Mouse (Mus musculus) kidney, embryonic 16.5 days (tissue): Measurements from ENCODE around the gene Mansc1. TPM values are rescaled to one million over a fixed set of nuclear protein-coding genes. Genes with fewer than 3 reads are reported as not detected.

ENCODE experiments used
- ATAC-seq: fragments of 200-750 bp; cut with Nextera tagmentation; 2 replicates; pipeline ENCODE4 v1.8.0; 2017; ENCODE audit warnings: moderate TSS enrichment; ENCODE audit not compliant: low FRiP score, low TSS enrichment
- H3K27ac ChIP-seq: fragments of 300-500 bp; sonication (generic); 2 replicates; pipeline ENCODE4 v1.5.1; 2014; ENCODE audit warnings: low read length
- H3K27me3 ChIP-seq: fragments of 300-500 bp; sonication (generic); 2 replicates; pipeline ENCODE4 v1.6.1; 2014; ENCODE audit warnings: low read length, control low read depth, mixed read lengths; ENCODE audit not compliant: insufficient read depth
- H3K36me3 ChIP-seq: fragments of 300-500 bp; sonication (generic); 2 replicates; pipeline ENCODE4 v1.6.1; 2014; ENCODE audit warnings: low read length, control low read depth, mixed read lengths; ENCODE audit not compliant: insufficient read depth
- H3K4me1 ChIP-seq: fragments of 300-500 bp; sonication (generic); 2 replicates; pipeline ENCODE4 v1.6.1; 2014; ENCODE audit warnings: low read length, control low read depth, mixed read lengths; ENCODE audit not compliant: insufficient read depth
- H3K4me2 ChIP-seq: fragments of 300-500 bp; sonication (generic); replicated peaks from 2 replicates; pipeline ENCODE4 v1.6.1; 2014; ENCODE audit warnings: low read depth, low read length
- H3K4me3 ChIP-seq: fragments of 300-500 bp; sonication (generic); 2 replicates; pipeline ENCODE4 v1.5.1; 2014; ENCODE audit warnings: mild to moderate bottlenecking, low read length
- H3K9ac ChIP-seq: fragments of 300-500 bp; sonication (generic); replicated peaks from 2 replicates; pipeline ENCODE4 v1.6.1; 2014; ENCODE audit warnings: low read length
- H3K9me3 ChIP-seq: fragments of 300-500 bp; sonication (generic); 2 replicates; pipeline ENCODE4 v1.6.1; 2016; ENCODE audit warnings: low read length, control low read depth
- WGBS: fragments of 180-500 bp; shearing (Covaris S2); extraction: QIAGEN DNeasy Blood & Tissue Kit; methylation state at CpG from one replicate; pipeline ENCODE4 v1.1.7; 2014; 5-methylcytosine and 5-hydroxymethylcytosine counted together
- polyA plus RNA-seq: library from polyadenylated mRNA; unstranded; fragments of >200 nt; fragmentation: Nextera tagmentation; extraction: Ambion mirVana; gene quantifications from 2 replicates; pipeline ENCODE4 v1.2.1, GENCODE M21; 2015

Mansc1 gene
- polyA plus RNA-seq, 1 experiment from 2014 or later, result 5.7 TPM

DNA sequence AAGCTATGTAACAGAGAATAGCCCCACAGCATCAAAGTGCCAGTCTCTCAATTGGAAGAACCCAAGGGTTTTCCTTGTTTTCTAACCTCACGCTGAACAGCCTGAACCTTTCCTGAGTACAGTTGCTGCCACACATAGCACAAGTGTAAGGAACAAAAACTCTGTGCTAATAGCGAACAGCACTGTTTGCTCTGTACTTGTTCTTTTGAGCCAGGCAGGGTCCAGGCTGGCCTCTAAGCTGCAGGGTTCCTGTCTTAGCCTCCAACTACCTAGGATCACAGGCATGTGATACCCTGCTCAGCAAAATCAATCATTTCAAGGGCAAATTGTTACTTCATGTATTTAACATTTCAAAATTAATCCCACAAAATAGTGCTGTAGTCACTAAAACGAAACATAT, 72.7 kb downstream of the Mansc1 start:
- Histone ChIP-seq H3K36me3 (no peaks in the 10 kb centered on the region), H3K4me2 (no peak overlapping the region), H3K27me3 (no peaks in the 10 kb centered on the region), H3K4me3 (no peak overlapping the region), H3K27ac (peak overlapping the region; percentile 16; the same call in 1 of the 2 replicates), H3K9me3 (no peaks in the 10 kb centered on the region), H3K4me1 (peaks cover 58% of the 10 kb centered on the region), H3K9ac (no peak overlapping the region)
- WGBS, result 72% methylated on average over 3 of the region's 3 CpGs
- ATAC-seq, result no peak

Other genes starting within 250 kb of the Mansc1 start
- gene Bcl2l14, start 236.2 kb downstream of the Mansc1 start, polyA plus RNA-seq, result 7.6 and 8.9 TPM in 2 replicates
- gene Lrp6, start 65.5 kb downstream of the Mansc1 start, polyA plus RNA-seq, result 34.6 and 37.4 TPM in 2 replicates
- gene Borcs5, start 7.0 kb upstream of the Mansc1 start, polyA plus RNA-seq, result 16.2 and 18.5 TPM in 2 replicates
- gene Dusp16, start 160.1 kb upstream of the Mansc1 start, polyA plus RNA-seq, result 11.9 and 12.4 TPM in 2 replicates
- 2.8 TPM in 2 replicates for gene Crebl2, start 197.7 kb upstream of the Mansc1 start, polyA plus RNA-seq